Mouse (Mus musculus): Measurements from ENCODE around the gene Tfcp2l1. TPM values are rescaled to one million over a fixed set of nuclear protein-coding genes. Genes with fewer than 3 reads are reported as not detected.
A peak's percentile ranks its signal among the peaks of the same experiment; 100 is the strongest.

The Tfcp2l1 gene
- total and polyA plus RNA-seq, 2 experiments from 2014 or later = 0.79 to 7.7 TPM

DNA sequence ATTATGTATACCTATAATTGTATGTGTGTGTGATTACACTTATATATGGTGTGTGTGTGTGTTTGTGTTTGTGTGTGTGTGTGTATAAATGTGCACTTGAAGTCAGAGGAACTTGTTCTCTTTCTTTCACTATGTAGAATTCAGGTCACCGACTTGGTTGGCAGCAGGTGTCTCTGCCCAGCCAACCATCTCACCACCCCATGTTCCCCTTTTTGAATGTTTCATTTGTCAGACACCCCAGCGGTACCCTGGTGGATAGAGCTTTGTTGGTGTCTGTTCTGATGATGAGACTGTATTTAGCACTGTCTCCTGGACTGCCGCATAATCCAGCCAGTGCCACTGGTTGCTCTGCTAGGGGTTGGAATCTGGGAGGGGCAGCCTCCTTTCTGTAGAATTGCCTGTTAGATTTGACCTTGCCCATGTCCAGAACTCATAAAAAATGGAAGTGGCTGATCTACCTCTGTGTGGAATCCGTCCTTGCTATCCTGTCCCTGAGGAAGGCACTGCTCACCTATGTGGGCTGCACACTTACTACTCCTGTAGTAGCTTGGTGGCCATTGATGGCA is 5.8 kb downstream of the Tfcp2l1 start:
- H3K9ac ChIP-seq = no peak overlapping the region
- no peaks in the 10 kb centered on the region for H3K36me3 ChIP-seq (ENCODE audit: insufficient read depth)
- WGBS = 83% methylated on average over 4 of the region's 4 CpGs
- no peak for TF ChIP-seq CTCF (IDR thresholded peaks at IDR 0.05; ENCODE audit: low read depth)
- H3K4me3 ChIP-seq (ENCODE audit: low read depth, low read length) = no peak overlapping the region
- H3K9me3 ChIP-seq (ENCODE audit: low read length) = no peaks in the 10 kb centered on the region
- H3K4me2 ChIP-seq (ENCODE audit: low read depth) = no peak overlapping the region
- H3K4me1 ChIP-seq (ENCODE audit: insufficient read depth) = no peaks in the 10 kb centered on the region
- DNase-seq = no peak
- H3K27me3 ChIP-seq (ENCODE audit: insufficient read depth, low read length) = peaks cover 1% of the 10 kb centered on the region
- no peak overlapping the region for H3K27ac ChIP-seq (ENCODE audit: low read depth, low read length)
- ATAC-seq = no peak

DNA sequence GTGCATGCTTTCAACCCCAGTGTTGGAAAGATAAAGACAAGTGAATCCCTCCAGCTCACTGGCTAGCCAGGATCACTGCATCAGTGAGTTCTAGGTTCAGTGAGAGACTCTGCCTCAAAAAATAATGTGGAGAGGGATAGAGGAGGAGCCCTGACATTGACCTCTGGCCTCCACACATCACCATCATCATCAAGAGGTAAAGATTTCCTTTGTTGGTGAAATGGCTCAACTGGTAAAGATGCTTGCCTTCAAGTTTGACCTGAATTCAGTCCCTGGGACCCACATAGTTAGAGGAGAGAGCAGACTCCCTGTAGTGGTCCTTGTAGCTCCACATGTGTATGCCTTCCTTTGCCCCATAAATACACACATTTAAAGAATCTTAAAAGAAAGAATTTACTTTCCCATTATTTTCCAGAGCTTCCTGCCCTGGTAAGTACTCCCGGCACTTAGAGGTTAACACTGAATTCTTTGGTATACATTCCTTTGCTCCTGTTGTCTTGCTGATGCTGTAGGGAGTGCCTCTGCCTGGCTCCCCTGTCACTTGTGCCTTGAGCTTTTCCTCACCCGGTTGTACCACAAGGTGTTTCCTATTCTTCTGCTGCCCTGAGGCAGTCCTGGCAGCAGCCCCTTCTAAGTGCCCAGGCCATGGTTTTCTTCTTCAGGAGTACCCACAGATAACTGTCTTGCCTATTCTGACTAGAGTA is 14.7 kb downstream of the Tfcp2l1 start:
- no peak for TF ChIP-seq CTCF (IDR thresholded peaks at IDR 0.05; ENCODE audit: low read depth)
- DNase-seq = no peak
- Histone ChIP-seq H3K36me3 (ENCODE audit: insufficient read depth) (no peaks in the 10 kb centered on the region), H3K27ac (ENCODE audit: low read depth, low read length) (no peak overlapping the region), H3K9ac (no peak overlapping the region), H3K4me2 (ENCODE audit: low read depth) (no peak overlapping the region), H3K9me3 (ENCODE audit: low read length) (no peaks in the 10 kb centered on the region), H3K4me1 (ENCODE audit: insufficient read depth) (no peaks in the 10 kb centered on the region), H3K27me3 (ENCODE audit: insufficient read depth, low read length) (no peaks in the 10 kb centered on the region), H3K4me3 (ENCODE audit: low read depth, low read length) (no peak overlapping the region)
- WGBS = 84% methylated on average over 2 of the region's 2 CpGs
- ATAC-seq = no peak

DNA sequence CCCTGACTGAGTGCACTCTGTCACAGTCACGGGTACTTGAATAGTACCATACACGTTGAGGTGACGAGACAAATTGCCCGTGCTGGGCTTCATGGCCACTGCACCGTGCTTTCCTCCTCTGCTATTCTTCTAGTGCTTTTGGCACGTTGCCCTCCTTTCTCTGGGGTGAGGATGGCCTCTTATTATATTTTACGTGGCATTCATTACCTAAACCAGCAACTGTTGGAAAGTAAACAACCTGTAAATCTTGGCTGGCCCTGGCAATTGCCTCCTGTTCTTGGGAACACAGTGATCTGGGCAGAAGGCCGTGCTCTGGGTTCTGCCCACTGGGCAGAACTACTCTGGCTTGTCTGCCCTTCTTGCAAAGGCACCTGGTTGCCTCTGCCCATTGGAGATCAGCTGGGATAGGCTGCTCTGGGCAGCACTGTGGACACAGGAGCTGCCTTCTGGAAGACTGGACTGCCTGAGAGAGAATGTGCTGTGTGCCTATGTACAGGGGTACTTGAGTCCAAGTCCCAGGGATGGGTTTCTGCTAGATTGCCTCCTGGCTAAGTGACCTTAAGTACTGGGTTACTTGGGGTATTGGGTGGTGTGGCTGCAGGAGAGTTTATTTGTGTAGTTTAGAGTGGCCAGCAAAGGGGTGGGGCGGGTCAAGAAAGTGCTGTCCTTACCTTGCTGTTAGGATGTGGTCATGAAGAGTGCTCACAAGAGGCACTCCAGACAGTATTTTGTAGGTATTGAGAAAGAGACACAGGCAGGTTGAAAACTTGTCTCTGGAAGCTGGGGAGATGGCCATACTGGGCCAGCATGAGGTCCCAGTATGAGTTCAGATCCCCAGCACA is 15.6 kb downstream of the Tfcp2l1 start:
- Histone ChIP-seq H3K9ac (no peak overlapping the region), H3K36me3 (ENCODE audit: insufficient read depth) (no peaks in the 10 kb centered on the region), H3K27ac (ENCODE audit: low read depth, low read length) (no peak overlapping the region), H3K9me3 (ENCODE audit: low read length) (no peaks in the 10 kb centered on the region), H3K4me2 (ENCODE audit: low read depth) (no peak overlapping the region), H3K4me3 (ENCODE audit: low read depth, low read length) (no peak overlapping the region), H3K4me1 (ENCODE audit: insufficient read depth) (no peaks in the 10 kb centered on the region), H3K27me3 (ENCODE audit: insufficient read depth, low read length) (no peaks in the 10 kb centered on the region)
- 55% methylated on average over 9 of the region's 9 CpGs for WGBS
- TF ChIP-seq CTCF (IDR thresholded peaks at IDR 0.05; ENCODE audit: low read depth) = no peak
- DNase-seq (no peak), ATAC-seq (no peak)

DNA sequence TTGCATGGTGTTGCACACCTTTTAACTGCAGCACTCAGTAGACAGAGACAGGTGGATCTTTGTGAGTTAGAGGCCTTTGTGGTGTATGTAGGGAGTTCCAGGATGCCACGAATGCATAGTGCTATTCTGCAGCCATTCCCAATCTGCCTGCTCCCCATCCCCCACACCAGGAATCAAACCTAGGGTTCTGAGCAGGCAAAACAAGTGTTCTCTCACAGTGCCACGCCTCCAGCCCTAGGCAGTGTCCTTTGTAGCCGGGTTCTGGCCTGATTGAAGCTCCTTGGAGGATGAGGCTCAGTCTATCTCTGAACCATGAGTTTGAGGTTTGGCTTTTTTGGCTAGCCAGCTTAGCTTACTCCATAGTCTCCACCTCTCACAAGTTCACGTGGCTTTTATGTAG is 18.0 kb downstream of the Tfcp2l1 start:
- Histone ChIP-seq H3K9me3 (ENCODE audit: low read length) (no peaks in the 10 kb centered on the region), H3K4me2 (ENCODE audit: low read depth) (no peak overlapping the region), H3K9ac (no peak overlapping the region), H3K4me1 (ENCODE audit: insufficient read depth) (no peaks in the 10 kb centered on the region), H3K27ac (ENCODE audit: low read depth, low read length) (no peak overlapping the region), H3K27me3 (ENCODE audit: insufficient read depth, low read length) (no peaks in the 10 kb centered on the region), H3K36me3 (ENCODE audit: insufficient read depth) (no peaks in the 10 kb centered on the region), H3K4me3 (ENCODE audit: low read depth, low read length) (no peak overlapping the region)
- no peak for TF ChIP-seq CTCF (IDR thresholded peaks at IDR 0.05; ENCODE audit: low read depth)
- ATAC-seq (no peak), DNase-seq (no peak)
- WGBS = 74% methylated on average over 4 of the region's 4 CpGs

DNA sequence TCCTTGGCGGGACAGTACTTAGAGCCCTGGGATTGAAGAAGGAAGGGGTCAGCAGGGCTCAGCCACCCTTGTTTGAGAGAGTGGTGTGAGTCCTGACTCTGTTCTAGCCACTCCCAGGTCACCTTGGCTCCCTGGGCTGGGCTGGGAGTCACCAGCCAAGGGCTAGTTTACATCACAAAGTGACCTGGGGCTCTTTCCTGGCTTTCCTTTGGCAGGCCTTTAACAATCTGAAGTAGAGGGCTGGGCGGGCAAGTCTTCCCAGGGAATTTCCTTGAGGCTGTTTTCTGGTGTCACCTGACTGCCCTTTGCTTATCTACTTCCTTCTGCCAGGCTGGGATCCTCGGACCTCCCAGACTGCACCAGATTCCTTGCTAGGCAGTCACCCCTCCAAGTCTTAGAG is 20.3 kb downstream of the Tfcp2l1 start:
- H3K4me3 ChIP-seq (ENCODE audit: low read depth, low read length) = no peak overlapping the region
- H3K27ac ChIP-seq (ENCODE audit: low read depth, low read length) = no peak overlapping the region
- DNase-seq (no peak), ATAC-seq (no peak)
- H3K4me1 ChIP-seq (ENCODE audit: insufficient read depth) = no peaks in the 10 kb centered on the region
- 46% methylated on average over 3 of the region's 3 CpGs for WGBS
- no peak for TF ChIP-seq CTCF (IDR thresholded peaks at IDR 0.05; ENCODE audit: low read depth)
- no peaks in the 10 kb centered on the region for H3K27me3 ChIP-seq (ENCODE audit: insufficient read depth, low read length)
- no peaks in the 10 kb centered on the region for H3K36me3 ChIP-seq (ENCODE audit: insufficient read depth)
- no peak overlapping the region for H3K4me2 ChIP-seq (ENCODE audit: low read depth)
- H3K9ac ChIP-seq = no peak overlapping the region
- H3K9me3 ChIP-seq (ENCODE audit: low read length) = no peaks in the 10 kb centered on the region

DNA sequence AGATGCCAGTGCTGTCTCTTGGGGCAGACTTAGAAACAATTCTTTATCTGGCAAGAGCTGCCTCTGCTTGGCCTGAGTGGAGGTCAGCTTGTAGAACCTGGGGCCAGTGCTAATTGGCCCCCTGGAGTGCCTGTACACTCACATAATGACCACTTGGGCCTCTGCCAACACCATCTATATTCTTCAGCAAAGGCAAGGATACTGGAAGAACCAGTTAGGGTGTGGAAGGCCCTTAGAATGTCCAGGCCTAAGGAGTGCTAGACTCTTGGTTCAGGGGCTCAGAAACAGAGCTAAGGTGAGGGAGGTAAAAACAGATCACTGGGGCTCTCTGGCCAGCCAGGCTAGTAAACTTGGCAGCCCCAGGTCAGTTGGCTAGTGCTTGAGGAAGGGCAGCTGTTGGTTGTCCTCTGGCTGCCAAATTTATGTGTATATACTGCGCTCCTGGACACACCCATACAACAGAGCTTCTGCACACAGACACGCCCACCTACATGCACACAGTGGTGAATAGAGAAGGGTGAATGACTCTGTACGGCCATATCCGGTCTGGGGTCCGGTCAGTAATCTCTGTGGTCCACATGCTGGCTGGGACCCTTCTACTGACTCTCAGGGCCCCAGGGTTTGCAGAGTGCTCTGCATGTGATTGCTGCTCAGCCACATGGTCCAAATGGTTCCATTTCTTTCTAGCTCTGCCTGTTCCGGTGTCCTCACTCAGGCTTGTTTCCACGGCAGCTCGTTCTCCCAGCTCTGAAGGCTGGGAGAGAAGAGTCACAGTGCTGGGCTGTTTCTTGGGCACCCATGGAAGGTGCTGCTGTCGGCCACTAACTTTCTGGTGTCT is 22.4 kb downstream of the Tfcp2l1 start:
- no peaks in the 10 kb centered on the region for H3K27me3 ChIP-seq (ENCODE audit: insufficient read depth, low read length)
- TF ChIP-seq CTCF (IDR thresholded peaks at IDR 0.05; ENCODE audit: low read depth) = no peak
- no peak for DNase-seq
- no peak overlapping the region for H3K9ac ChIP-seq
- no peaks in the 10 kb centered on the region for H3K36me3 ChIP-seq (ENCODE audit: insufficient read depth)
- WGBS = 58% methylated on average over 9 of the region's 9 CpGs
- peak; percentile 50 for ATAC-seq
- no peaks in the 10 kb centered on the region for H3K4me1 ChIP-seq (ENCODE audit: insufficient read depth)
- no peak overlapping the region for H3K27ac ChIP-seq (ENCODE audit: low read depth, low read length)
- H3K9me3 ChIP-seq (ENCODE audit: low read length) = no peaks in the 10 kb centered on the region
- no peak overlapping the region for H3K4me3 ChIP-seq (ENCODE audit: low read depth, low read length)
- no peak overlapping the region for H3K4me2 ChIP-seq (ENCODE audit: low read depth)
